Mouse (Mus musculus) left cerebral cortex, adult 9 months (tissue): ENCODE data around the gene Sectm1b.
A peak's percentile ranks its signal among the peaks of the same experiment; 100 is the strongest.
"Not testable (repeated sequence)": the region's sequence is repeated elsewhere in the genome, so short reads cannot be mapped to it uniquely, and the experiment has no call there.

ENCODE experiments used
- DNase-seq, 2 experiments: peaks; one replicate each; pipeline ENCODE4 v3.0.0; 2022; ENCODE audit warnings: low spot score in 2 of 2

Sectm1b gene

DNA sequence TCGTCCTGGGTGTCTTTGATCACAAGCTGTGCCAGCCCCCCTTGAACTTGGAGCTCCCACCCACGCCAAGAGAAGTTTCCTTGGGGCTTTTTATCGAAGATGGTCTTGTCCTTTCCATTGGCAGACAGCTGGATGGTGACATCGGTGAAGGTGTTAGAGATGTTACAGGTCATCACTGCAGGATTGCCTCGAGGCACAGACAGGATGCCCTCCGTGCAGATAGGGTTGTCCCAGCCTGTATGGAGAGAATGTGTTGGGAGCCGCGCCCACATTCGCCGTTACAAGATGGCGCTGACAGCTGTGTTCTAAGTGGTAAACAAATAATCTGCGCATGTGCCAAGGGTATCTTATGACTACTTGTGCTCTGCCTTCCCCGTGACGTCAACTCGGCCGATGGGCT lies 6.3 kb upstream of the Sectm1b start:
- DNase-seq: not testable (repeated sequence)

DNA sequence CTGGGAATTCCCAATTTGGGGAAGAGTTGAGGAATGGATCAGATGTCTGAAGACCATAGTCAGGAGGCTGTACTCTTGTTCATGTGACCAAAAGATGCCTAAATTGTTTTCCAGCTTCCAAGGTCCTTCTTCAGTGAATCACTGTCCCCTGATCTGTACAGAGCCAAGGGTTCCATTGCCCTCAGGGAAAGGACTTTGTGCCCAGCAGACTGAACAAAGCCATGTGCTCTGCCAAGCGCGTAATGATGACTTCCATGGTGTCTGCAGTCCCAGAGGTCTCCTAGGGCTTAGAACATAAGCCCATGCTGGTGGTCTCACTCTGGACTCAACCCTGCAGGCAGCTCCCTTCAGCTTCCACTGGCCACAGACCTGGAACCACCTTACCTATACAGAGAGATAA lies 4.5 kb upstream of the Sectm1b start:
- DNase-seq: no peak

DNA sequence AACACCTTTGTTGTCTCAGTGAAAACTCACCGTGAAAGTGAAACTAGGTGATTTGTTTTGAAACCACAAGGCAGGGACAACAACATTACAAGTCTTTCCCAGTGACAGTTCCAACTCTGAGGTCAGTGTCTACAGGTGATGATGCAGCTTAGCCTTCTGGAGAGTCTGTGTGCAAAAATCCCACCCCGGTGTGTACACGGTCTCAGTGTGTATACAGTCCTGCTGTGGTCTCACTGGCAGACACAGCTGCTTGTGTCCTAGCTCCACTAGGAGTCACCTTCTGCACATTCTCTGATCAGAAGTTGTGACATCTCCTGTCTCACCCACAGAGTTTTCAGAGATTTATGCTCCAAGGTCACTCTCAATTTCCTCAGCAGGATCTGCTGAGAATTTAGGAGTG lies 828 bp upstream of the Sectm1b start:
- DNase-seq: no peak

DNA sequence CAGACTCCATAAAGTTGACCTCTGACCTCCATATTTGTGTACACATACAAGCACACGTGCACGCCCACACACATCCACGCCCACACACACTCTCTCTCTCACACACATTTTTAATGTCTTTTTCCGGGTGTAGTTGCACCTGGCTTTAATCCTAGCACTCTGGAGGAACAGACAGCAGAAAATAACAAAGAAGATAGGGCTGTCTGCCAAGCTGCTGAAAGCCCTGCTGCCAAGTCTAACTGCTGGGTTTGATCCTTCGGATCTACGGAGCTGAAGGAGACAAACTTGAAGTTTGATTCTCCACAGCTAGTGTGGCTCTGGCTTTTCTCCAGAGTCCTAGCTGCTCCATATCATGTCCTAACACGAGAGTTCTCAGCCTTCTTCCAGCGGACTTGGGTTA lies 1.8 kb downstream of the Sectm1b start:
- DNase-seq: peak in 1 of 2 experiments; percentile 33

DNA sequence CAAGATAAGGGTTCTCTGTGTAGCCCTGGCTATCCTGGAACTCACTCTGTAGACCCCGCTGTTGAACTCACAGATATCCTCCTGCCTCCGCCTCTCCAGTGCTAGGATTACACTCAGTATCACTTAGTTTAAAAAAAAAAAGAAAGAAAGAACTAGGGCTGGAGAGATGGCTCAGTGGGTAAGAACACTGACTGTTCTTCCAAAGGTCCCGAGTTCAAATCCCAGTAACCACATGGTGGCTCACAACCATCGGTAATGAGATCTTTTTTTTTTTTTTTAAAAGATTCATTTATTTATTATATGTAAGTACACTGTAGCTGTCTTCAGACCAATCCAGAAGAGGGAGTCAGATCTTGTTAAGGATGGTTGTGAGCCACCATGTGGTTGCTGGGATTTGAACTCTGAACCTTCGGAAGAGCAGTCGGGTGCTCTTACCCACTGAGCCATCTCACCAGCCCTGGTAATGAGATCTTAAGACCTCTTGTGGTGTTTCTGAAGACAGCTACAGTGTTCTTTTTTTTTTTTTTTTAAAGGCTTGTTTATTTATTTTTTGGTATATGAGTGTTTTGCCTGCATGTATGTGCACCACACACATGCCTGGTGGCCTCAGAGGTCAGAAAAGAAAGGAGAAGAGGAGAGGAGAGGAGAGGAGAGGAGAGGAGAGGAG lies 2.8 kb downstream of the Sectm1b start:
- not testable (repeated sequence) for DNase-seq

DNA sequence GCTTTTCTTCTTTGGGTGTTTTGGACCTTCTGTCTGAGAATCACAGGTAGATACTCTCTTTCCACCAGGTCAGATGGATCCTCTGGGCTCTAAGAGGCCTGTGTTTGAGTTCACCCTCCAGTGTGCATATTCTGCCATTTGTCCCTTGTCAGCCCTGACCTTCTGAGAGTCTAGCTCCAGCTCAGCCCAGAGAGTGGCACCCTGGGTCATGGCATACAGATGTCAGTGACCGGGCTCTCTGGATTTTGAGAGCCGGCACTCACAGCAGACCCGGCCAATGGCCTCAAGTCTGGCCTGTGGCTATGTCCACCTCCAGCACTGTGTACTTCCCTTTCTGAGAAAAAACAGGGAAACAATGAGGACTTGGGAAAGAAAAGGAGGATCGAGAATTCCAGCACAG lies 3.9 kb downstream of the Sectm1b start:
- DNase-seq: no peak

DNA sequence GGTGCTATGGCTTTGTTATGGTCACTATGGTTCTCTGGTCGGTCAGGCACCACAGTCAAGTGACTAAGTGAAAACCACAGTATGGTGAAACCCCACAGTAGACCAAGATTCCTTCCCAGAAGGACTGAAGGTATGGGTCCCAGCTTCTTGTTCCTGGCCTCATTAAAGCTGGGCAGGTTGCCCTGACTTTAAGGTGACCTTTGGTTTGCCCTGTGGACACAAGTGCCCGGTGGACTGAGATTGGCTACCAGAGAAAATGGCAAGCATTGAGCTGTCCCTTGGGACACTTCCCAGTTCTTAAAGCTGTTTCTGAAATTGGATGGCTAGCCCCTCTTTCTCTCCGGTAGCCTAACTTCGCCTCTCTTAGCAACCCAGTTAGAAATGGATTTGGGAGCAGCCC lies 4.4 kb downstream of the Sectm1b start:
- no peak for DNase-seq

DNA sequence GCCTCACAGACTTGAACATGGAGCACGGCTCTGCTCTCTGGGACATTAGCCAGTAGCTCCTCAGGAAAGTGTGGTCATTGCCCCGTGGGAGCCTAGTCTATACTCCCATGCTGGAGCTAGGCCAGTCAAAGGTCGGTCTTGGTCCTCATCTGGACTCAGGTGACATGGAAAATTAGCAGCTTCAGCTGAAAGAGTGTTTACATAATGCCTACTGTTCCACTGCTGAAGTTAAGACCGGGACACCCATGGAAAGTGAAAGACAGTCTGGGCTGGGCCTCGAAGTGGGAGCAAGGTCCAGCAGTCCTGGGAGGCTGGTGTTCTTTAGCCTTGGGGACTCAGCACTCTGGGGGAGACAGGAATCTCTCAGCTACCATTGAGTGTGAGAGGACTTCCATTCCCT lies 5.2 kb downstream of the Sectm1b start:
- DNase-seq: no peak

DNA sequence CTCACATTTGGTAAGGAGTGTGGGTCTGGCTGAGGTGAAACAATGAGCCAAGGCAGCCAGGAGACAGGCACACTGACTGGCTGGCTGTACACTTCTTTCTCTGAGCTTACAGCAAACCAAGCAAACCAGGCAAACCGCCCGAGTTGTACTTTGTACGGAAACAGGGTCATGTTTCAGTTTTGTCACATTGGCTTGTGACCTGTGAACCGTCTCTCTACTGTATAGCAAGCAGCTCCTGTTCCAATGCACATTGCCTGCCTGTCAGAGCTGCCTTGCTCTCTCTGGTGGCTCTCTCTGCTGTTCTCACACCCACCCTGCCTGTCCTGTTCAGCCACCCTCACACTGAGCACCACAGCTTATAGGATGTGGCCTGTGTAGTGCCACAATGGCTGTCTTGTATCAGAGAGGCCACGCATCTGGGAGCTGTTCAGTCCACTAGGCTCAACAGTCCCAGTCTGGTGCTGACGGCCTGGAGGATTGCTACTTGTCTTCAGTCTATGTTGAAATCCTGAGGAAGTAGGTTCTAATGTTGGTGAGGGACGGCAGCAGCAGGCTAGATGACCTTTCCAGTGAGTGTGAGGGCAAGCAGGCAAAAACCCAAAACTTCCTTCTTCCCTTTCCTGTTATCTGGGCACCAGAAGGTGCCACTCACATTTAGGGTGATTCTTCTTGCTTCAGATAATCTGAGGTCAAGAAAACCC lies 6.7 kb downstream of the Sectm1b start:
- no peak for DNase-seq

DNA sequence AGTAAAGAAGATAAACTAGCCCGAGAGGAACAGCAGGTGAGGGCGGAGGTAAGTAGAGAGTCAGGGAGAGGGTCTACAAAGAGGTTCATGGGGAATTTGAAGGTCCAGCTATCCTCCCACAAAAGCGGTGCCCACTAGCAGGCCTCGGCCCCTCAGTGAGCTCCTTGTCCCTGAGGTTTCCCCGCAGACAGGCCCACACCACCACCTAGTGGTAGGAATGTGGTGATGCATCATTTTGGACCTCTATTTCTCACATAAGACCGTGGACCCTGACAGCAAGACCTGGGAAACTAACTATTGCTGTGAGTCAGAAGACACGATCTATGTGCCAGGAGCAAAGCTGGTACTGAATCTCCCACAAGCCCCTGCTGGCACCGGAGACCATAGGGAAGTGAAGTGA lies 9.8 kb downstream of the Sectm1b start:
- DNase-seq: peak; percentile 26 to 85

DNA sequence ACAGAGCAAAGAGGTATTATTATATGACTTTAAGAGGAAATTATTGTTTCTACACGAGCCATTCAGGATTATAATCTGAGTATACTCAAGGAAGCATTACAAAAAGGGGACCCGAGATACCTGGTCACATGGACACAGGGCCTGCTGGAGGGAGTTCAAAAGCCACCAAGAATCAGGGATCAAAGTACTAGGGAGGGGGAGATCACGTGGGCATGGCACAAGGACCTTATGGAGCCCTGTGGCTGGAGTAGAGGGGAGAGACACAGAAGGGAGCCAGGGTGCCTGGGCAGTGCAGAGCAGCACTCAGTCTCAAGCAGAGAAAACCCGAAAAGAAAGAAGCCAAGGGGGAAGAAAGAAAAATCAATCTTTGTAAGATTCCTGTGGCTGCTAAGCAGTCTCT lies 11.0 kb downstream of the Sectm1b start:
- no peak for DNase-seq

DNA sequence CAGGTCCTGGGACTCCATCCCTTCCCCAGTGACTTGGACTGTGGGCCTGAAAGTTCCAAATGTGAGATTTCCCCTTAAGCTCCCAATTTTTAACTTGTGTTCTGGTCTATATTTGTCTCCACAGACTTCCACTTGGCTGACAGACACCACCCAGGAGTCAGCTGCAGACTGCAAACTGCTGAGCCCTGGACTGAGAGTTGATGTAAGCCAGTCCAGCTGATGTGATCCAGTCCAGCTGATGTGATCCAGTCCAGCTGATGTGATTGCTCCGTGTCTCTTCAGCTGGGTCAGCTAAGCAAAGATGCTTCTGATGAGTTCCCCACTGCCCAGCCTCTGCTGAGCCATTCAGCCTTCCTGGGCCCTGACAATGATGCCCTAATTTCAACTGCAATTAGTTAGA lies 11.6 kb downstream of the Sectm1b start:
- DNase-seq: no peak

DNA sequence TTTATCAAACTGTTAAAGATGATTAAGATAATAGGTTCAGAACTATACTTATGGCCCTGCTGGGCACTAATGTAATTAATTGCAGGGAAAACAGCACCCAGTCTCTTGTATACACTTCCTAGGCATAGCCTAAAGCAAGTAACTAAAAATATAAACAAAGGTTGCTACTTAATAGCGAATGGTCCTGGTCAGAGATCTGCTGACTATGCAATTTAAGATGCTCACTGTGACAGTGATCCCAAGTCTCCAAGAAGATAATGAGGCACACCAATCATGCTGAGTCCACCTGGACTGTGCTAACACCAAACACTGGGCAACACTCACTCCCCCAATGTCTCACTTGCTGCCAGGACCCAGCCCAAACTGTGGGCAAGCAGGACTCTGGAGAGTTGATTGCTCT lies 13.5 kb downstream of the Sectm1b start:
- no peak for DNase-seq

DNA sequence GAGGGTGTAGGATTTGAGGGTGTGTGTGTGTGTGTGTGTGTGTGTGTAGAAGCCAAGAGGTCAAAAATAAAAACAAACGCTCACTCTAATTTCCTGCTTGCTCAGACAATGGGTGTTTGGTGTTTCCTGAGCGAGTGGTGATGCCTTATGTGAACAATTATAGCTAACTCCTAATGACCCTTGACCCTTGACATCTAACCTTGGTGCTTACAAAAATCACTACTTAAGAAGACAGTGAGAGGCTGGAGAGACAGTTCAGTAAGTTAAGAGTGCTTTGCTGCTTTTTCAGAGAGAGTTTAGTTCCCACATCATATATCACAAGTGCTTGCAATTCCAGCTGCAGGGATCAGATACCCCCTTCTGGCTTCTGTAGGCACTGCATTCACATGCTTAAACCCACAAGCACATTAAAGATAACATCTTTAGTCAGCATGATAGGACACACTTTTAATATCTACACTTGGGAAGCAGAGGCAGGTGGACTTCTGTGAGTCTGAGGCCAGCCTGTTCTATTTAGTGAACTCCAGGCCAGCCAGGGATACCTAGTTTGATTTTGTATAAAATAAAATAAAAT lies 15.5 kb downstream of the Sectm1b start:
- peak in 1 of 2 experiments; percentile 39 for DNase-seq

DNA sequence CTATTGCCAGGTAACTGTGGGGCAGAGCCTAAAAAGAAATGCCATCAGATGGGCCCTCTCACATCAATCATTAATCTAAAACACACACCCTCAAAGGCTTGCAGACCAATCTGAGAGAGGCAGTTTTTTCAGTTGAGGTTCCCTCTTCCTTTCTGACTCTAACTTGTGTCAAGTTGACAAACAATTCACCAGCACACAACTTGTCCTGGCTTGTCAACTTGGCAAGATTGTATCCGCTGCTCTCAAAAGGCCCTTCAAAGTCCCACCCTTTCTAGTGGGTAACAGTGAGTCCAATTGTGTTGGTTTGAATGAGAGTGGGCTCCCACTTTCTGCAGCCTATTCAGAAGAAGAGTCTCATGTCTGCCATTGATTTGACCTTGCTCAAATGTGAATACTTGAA lies 18.1 kb downstream of the Sectm1b start:
- DNase-seq: no peak

DNA sequence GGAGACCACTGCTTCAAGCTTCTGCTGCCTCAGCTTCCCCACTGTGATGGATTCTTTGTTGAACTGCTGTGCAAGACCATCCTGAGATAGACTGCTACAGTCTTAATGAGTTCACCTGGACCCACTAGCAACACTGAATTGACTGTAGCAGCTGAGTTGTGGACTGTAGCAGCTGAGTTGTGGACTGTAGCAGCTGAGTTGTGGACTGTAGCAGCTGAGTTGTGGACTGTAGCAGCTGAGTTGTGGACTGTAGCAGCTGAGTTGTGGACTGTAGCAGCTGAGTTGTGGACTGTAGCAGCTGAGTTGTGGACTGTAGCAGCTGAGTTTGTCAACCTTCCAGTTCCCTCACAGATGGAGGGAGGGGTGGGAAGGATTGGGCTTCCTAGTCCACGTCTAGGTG lies 20.3 kb downstream of the Sectm1b start:
- not testable (repeated sequence) for DNase-seq

DNA sequence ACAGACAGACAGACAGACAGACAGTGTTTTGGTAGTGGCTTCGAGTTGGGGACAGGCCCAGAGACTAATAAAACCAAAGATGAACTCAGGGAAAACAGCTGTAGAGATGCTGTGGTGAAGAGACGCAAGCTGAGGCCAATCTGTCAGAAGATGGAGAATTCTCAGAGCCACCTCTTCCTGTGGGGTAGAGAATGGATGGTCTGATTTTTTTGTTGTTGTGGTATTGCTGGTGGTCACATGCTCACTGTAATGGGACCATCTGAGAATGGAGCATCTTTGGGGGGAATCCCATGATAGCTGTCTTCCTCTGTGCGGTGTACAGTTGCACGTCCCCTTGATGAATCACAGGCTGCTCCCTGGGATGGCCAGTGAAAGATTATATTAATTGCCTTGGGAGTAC lies 20.9 kb downstream of the Sectm1b start:
- DNase-seq: no peak

DNA sequence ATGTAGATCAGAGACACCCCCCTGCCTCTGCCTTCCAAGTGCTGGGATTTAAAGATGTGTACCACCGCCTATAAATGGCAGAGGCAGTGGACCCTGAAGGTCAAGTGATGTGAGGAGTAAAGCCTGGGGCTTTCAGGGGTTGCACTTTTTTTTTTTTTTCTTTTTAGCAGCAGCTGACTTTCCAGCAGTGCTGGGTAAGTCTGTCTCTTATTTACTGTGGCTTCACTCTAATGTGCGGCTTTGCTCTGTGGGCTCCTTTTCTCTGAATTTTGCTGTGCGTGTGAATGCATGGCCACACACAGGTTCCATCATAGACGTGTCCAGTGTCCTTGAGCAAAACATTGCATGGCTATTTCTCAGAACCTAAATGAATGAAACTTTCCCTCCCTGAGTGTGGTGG lies 21.7 kb downstream of the Sectm1b start:
- no peak for DNase-seq

DNA sequence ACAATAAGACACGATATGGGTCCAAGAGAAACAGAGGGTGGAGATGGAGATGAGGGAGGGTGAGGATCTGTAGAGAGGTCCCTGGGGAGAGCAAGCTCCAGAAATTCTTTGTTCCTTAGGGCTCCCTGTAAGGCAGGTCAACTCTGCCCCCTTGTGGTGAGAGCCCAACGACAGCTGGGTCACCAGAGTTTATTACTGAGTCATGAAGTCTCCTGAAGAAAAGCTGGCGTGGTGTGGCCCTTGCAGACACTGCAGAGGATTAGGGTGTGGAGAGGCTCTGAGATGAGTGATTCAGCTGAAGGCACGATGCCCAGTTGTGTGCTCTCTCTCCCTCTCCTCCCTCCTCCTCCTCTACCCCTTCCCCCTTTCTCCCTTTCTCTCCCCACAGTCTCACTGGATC lies 22.2 kb downstream of the Sectm1b start:
- DNase-seq: peak in 1 of 2 experiments; percentile 89

DNA sequence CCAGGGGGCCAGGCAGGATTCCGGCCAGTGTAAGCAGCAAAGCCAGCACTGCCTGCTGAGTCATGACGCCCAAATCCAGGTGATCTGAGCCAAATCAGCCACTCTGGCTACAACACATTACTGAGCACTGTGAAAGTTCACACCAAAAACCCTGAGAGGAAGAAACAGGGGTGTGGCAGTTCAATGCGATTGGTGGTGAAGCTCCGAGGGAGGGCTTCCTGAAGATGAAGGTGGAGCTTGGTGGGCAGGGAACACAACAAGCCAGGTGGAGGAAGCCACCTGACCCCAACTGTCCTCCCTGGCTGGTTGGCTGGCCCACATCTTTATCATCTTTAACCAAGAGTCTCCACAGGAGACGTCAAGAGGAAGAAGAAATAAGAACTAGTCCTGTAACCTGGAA lies 24.1 kb downstream of the Sectm1b start, which contains the start of gene Cd7:
TSS of gene Cd7 (minus strand) at position 117 of the 400 bp plus-strand sequence.
- DNase-seq: peak in 1 of 2 experiments; percentile 40

DNA sequence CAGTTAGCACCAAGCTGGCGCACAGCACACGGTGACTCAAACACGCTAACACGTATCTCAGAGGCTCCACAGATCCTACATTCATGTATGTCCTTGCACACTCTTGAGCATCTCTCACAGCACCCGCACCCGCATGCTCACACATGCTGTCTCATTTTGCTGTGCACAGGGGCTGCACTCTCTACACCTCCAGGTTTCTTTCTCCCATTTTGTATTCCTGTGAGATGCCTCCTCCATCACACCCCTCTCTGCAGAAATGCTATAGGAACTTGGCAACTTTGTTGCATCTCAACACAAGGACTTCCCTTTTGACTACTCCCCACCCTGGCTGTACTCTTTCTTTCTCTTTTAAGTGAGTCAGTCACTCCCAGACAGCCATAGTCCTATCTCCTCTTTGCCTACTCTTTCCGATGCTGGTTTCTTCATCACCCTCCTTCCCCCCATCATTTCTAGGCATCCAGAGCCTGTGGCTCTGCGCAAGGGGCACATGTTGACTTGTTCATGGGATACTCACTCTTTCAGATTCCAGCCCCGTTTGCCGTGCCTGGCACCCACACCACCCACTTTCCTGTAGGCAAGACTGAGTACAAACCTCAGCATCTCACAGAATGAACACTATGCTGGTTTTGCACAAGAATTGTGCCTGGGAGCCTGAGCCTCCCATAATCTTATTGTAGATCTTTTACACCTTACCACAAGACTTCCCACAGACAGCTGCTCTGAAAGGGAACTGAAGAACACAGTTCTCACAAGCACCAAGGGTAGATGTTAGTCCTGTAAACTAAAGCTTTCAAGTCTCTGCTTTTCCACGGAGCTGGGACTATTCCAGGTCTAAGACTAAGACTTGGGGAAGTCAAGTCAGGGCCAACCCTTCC lies 24.8 kb downstream of the Sectm1b start:
- DNase-seq: peak in 1 of 2 experiments; percentile 58

DNA sequence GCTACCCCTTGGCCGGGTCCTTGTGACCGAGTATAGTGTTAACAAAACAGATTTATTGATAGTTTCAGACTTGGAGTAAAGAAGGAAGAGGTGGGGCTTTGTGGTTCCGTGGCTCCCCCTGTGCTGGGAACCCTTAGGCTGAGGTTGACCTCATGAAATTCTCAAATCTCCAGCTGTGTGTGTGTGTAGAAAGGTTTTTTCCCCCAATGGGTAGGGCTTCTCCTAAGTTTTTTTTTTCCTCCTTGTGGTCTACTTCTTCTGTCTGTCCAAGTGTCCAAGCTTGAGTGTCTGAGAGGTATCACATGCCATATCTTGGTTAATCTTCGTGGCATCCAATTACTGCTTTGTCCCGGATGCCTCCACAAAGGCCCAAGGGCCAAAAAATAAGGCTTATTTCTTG lies 30.3 kb downstream of the Sectm1b start:
- no peak for DNase-seq
